Mouse (Mus musculus): ENCODE results near the gene Raf1. TPM values are rescaled to one million over a fixed set of nuclear protein-coding genes. Genes with fewer than 3 reads are reported as not detected.
A peak's percentile ranks its signal among the peaks of the same experiment; 100 is the strongest.

Raf1 gene
- polyA plus RNA-seq (2012; ENCODE audit: insufficient read depth, insufficient read length, missing spikeins) = 70.3 and 114 TPM in 2 replicates

GRCm38 (mm10) chr6:115676452-115677128 lies at the start of gene Raf1:
Gene Raf1, minus strand, starts transcription at chr6:115676635.
- H3K4me3 ChIP-seq (ENCODE audit: insufficient read depth, low read depth, low read length) = peak within 1 kb of the TSS; percentile 95
- H3K27ac ChIP-seq (replicated peaks; ENCODE audit: low read depth, low read length) = peak within 1 kb of the TSS; percentile 95
- H3K4me1 ChIP-seq (ENCODE audit: control insufficient read depth, insufficient read depth, insufficient read length, low read length) = peaks cover 10% of the 10 kb centered on the region

- Histone ChIP-seq H3K4me1 (ENCODE audit: control insufficient read depth, insufficient read depth, insufficient read length, low read length) (peaks cover 3% of the 10 kb centered on the region; the same call in 1 of the 2 replicates), H3K4me3 (ENCODE audit: insufficient read depth, low read depth, low read length) (no peak overlapping the region), H3K27ac (replicated peaks; ENCODE audit: low read depth, low read length) (no peak overlapping the region)
Measured at GRCm38 (mm10) chr6:115722246-115722645, 45.8 kb upstream of the Raf1 start.

GRCm38 (mm10) chr6:115717715-115718558 lies 41.5 kb upstream of the Raf1 start:
- H3K27ac ChIP-seq (replicated peaks; ENCODE audit: low read depth, low read length) = peak overlapping the region; percentile 13; the same call in 1 of the 2 replicates
- peaks cover 3% of the 10 kb centered on the region; the same call in 1 of the 2 replicates for H3K4me1 ChIP-seq (ENCODE audit: control insufficient read depth, insufficient read depth, insufficient read length, low read length)
- H3K4me3 ChIP-seq (ENCODE audit: insufficient read depth, low read depth, low read length) = peak overlapping the region; percentile 48

- Histone ChIP-seq H3K4me1 (ENCODE audit: control insufficient read depth, insufficient read depth, insufficient read length, low read length) (peaks cover 3% of the 10 kb centered on the region; the same call in 1 of the 2 replicates), H3K27ac (replicated peaks; ENCODE audit: low read depth, low read length) (peak overlapping the region; percentile 11; the same call in 1 of the 2 replicates), H3K4me3 (ENCODE audit: insufficient read depth, low read depth, low read length) (peak overlapping the region; percentile 33)
Measured at GRCm38 (mm10) chr6:115717101-115717652, 40.7 kb upstream of the Raf1 start.

GRCm38 (mm10) chr6:115711261-115711660 lies 34.8 kb upstream of the Raf1 start:
- Histone ChIP-seq H3K4me1 (ENCODE audit: control insufficient read depth, insufficient read depth, insufficient read length, low read length) (no peaks in the 10 kb centered on the region), H3K27ac (replicated peaks; ENCODE audit: low read depth, low read length) (no peak overlapping the region), H3K4me3 (ENCODE audit: insufficient read depth, low read depth, low read length) (no peak overlapping the region)

- H3K4me3 ChIP-seq (ENCODE audit: insufficient read depth, low read depth, low read length) = no peak overlapping the region
- H3K27ac ChIP-seq (replicated peaks; ENCODE audit: low read depth, low read length) = no peak overlapping the region
- peaks cover 3% of the 10 kb centered on the region; the same call in 1 of the 2 replicates for H3K4me1 ChIP-seq (ENCODE audit: control insufficient read depth, insufficient read depth, insufficient read length, low read length)
Measured at GRCm38 (mm10) chr6:115702901-115703300, 26.5 kb upstream of the Raf1 start.

GRCm38 (mm10) chr6:115701302-115701701 lies 24.9 kb upstream of the Raf1 start:
- Histone ChIP-seq H3K27ac (replicated peaks; ENCODE audit: low read depth, low read length) (no peak overlapping the region), H3K4me1 (ENCODE audit: control insufficient read depth, insufficient read depth, insufficient read length, low read length) (peaks cover 6% of the 10 kb centered on the region; the same call in 1 of the 2 replicates), H3K4me3 (ENCODE audit: insufficient read depth, low read depth, low read length) (no peak overlapping the region)

- no peak overlapping the region for H3K27ac ChIP-seq (replicated peaks; ENCODE audit: low read depth, low read length)
- H3K4me3 ChIP-seq (ENCODE audit: insufficient read depth, low read depth, low read length) = no peak overlapping the region
- H3K4me1 ChIP-seq (ENCODE audit: control insufficient read depth, insufficient read depth, insufficient read length, low read length) = peaks cover 6% of the 10 kb centered on the region; the same call in 1 of the 2 replicates
Measured at GRCm38 (mm10) chr6:115700778-115701177, 24.3 kb upstream of the Raf1 start.

- Histone ChIP-seq H3K4me3 (ENCODE audit: insufficient read depth, low read depth, low read length) (no peak overlapping the region), H3K4me1 (ENCODE audit: control insufficient read depth, insufficient read depth, insufficient read length, low read length) (peaks cover 12% of the 10 kb centered on the region), H3K27ac (replicated peaks; ENCODE audit: low read depth, low read length) (no peak overlapping the region)
Measured at GRCm38 (mm10) chr6:115698699-115699098, 22.3 kb upstream of the Raf1 start.

GRCm38 (mm10) chr6:115697739-115698558 lies 21.5 kb upstream of the Raf1 start:
- Histone ChIP-seq H3K27ac (replicated peaks; ENCODE audit: low read depth, low read length) (no peak overlapping the region), H3K4me3 (ENCODE audit: insufficient read depth, low read depth, low read length) (no peak overlapping the region), H3K4me1 (ENCODE audit: control insufficient read depth, insufficient read depth, insufficient read length, low read length) (peaks cover 12% of the 10 kb centered on the region)

GRCm38 (mm10) chr6:115696707-115697215 lies 20.3 kb upstream of the Raf1 start:
- peaks cover 12% of the 10 kb centered on the region for H3K4me1 ChIP-seq (ENCODE audit: control insufficient read depth, insufficient read depth, insufficient read length, low read length)
- H3K4me3 ChIP-seq (ENCODE audit: insufficient read depth, low read depth, low read length) = no peak overlapping the region
- no peak overlapping the region for H3K27ac ChIP-seq (replicated peaks; ENCODE audit: low read depth, low read length)

GRCm38 (mm10) chr6:115695124-115695523 lies 18.7 kb upstream of the Raf1 start:
- Histone ChIP-seq H3K4me1 (ENCODE audit: control insufficient read depth, insufficient read depth, insufficient read length, low read length) (peaks cover 12% of the 10 kb centered on the region), H3K27ac (replicated peaks; ENCODE audit: low read depth, low read length) (no peak overlapping the region), H3K4me3 (ENCODE audit: insufficient read depth, low read depth, low read length) (no peak overlapping the region)

GRCm38 (mm10) chr6:115694441-115694842 lies 18.0 kb upstream of the Raf1 start:
- no peak overlapping the region for H3K27ac ChIP-seq (replicated peaks; ENCODE audit: low read depth, low read length)
- H3K4me3 ChIP-seq (ENCODE audit: insufficient read depth, low read depth, low read length) = no peak overlapping the region

GRCm38 (mm10) chr6:115692963-115693730 lies 16.7 kb upstream of the Raf1 start:
- Histone ChIP-seq H3K4me1 (ENCODE audit: control insufficient read depth, insufficient read depth, insufficient read length, low read length) (peaks cover 12% of the 10 kb centered on the region), H3K4me3 (ENCODE audit: insufficient read depth, low read depth, low read length) (no peak overlapping the region), H3K27ac (replicated peaks; ENCODE audit: low read depth, low read length) (no peak overlapping the region)

More at GRCm38 (mm10) chr6:115694441-115694842, 18.0 kb upstream of the Raf1 start:
- peaks cover 12% of the 10 kb centered on the region for H3K4me1 ChIP-seq (ENCODE audit: control insufficient read depth, insufficient read depth, insufficient read length, low read length)

All from brown adipose tissue, adult 24 weeks (tissue).